Mouse (Mus musculus): ENCODE results near the gene Ust. TPM values are rescaled to one million over a fixed set of nuclear protein-coding genes. Genes with fewer than 3 reads are reported as not detected.

Gene Ust
- polyA plus RNA-seq, 1 experiment from 2014 or later, result 2.5 TPM

DNA sequence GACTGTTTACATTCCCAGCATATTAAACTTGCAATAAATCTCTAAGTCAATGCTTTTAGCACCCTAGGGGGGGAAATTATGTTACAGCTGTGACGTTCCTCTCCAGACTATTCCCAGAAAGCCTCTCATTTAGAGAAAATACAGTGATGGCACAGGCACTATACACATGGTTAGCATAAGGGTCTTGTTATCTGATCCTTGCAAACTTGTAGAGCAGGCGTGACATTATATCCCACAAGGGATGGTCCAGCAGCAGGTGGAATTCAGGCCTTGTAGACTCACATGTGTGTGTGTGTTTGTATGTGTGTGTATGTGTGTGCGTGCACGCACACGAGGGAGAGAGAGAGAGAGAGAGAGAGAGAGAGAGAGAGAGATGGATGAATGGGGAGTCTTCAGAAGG is 57.3 kb downstream of the Ust start:
- no peaks in the 10 kb centered on the region for H3K27me3 ChIP-seq (replicated peaks; ENCODE audit: control insufficient read depth, insufficient read depth, low read length)
- no peaks in the 10 kb centered on the region for H3K36me3 ChIP-seq (ENCODE audit: control insufficient read depth, insufficient read depth, low read length)
- H3K9me3 ChIP-seq (ENCODE audit: control insufficient read depth, low read length), result no peaks in the 10 kb centered on the region
- H3K27ac ChIP-seq (ENCODE audit: low read length), result no peak overlapping the region
- H3K4me2 ChIP-seq (ENCODE audit: low read depth, low read length), result no peak overlapping the region
- no peak overlapping the region for H3K9ac ChIP-seq (ENCODE audit: low read depth, low read length)
- H3K4me3 ChIP-seq (ENCODE audit: low read length), result no peak overlapping the region
- no peak for ATAC-seq
- no peaks in the 10 kb centered on the region; the same call in 1 of the 2 replicates for H3K4me1 ChIP-seq (ENCODE audit: control insufficient read depth, insufficient read depth, low read length)
- 66% methylated on average over 5 of the region's 5 CpGs for WGBS

DNA sequence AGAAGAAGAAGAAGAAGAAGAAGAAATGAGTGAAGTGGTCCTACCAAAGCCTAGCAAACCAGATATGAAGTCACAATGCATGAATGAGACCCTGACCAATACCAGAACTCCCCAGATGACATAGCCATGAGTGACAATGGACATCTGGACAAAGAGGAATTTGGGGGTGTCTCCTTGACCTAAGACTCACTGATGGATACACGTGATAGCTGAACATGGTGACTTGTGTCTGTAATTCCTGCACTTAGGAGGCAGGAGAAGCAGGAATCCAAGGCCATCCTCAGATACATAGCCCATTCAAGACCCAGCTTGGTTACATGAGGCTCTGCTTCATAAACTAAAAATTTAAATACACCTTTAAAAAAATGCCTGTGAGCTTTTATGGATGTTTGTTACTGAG is 63.9 kb downstream of the Ust start:
- Histone ChIP-seq H3K36me3 (ENCODE audit: control insufficient read depth, insufficient read depth, low read length) (no peaks in the 10 kb centered on the region), H3K9ac (ENCODE audit: low read depth, low read length) (no peak overlapping the region), H3K27ac (ENCODE audit: low read length) (no peak overlapping the region), H3K27me3 (replicated peaks; ENCODE audit: control insufficient read depth, insufficient read depth, low read length) (no peaks in the 10 kb centered on the region), H3K4me1 (ENCODE audit: control insufficient read depth, insufficient read depth, low read length) (no peaks in the 10 kb centered on the region), H3K4me2 (ENCODE audit: low read depth, low read length) (no peak overlapping the region), H3K4me3 (ENCODE audit: low read length) (no peak overlapping the region), H3K9me3 (ENCODE audit: control insufficient read depth, low read length) (no peaks in the 10 kb centered on the region)
- 55% methylated on average over 1 of the region's 1 CpGs for WGBS
- no peak for ATAC-seq

DNA sequence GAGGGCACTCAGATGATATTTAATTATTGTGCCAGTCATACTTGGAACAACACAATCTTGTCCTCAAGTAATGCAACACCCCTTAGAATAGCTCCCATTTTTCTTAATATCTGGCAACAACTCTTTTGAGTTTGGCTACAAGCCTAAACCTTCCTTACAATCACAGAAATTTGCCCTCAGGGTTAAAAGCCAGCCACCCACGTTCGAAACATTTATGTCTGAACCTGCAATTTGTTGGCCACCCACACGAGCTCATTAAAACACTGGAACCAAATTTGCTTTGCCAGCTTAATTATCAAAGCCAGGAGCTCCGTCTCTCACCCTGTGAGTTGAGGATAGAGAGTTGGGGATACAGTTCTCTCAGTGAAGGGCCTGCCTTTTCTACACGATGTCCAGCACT is 70.9 kb downstream of the Ust start:
- H3K4me2 ChIP-seq (ENCODE audit: low read depth, low read length), result no peak overlapping the region
- no peak overlapping the region for H3K9ac ChIP-seq (ENCODE audit: low read depth, low read length)
- ATAC-seq, result no peak
- H3K4me3 ChIP-seq (ENCODE audit: low read length), result no peak overlapping the region
- no peak overlapping the region for H3K27ac ChIP-seq (ENCODE audit: low read length)
- no peaks in the 10 kb centered on the region for H3K36me3 ChIP-seq (ENCODE audit: control insufficient read depth, insufficient read depth, low read length)
- no peaks in the 10 kb centered on the region for H3K9me3 ChIP-seq (ENCODE audit: control insufficient read depth, low read length)
- no peaks in the 10 kb centered on the region for H3K27me3 ChIP-seq (replicated peaks; ENCODE audit: control insufficient read depth, insufficient read depth, low read length)
- WGBS, result 48% methylated on average over 5 of the region's 5 CpGs
- H3K4me1 ChIP-seq (ENCODE audit: control insufficient read depth, insufficient read depth, low read length), result no peaks in the 10 kb centered on the region

DNA sequence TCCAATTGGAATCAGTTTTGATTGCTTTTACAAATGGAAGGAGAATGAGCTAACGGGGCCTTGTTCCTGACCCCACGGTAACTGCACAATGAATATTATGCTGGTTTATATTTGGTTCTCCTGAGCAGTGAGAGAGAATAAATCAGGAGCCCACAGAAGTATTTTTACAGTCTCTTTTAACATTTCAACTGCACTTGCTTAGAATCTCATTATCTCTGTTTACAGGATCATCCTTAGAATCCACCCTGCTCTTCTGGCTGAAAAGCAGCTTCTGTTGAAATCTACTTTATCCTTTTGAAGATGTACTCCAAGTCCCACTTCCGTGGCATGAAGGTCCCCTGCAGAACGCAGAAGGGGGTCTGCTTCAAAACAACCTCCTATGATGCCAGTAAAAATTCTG is 71.7 kb downstream of the Ust start:
- H3K27me3 ChIP-seq (replicated peaks; ENCODE audit: control insufficient read depth, insufficient read depth, low read length), result no peaks in the 10 kb centered on the region
- H3K9ac ChIP-seq (ENCODE audit: low read depth, low read length), result no peak overlapping the region
- 31% methylated on average over 4 of the region's 4 CpGs for WGBS
- H3K4me3 ChIP-seq (ENCODE audit: low read length), result no peak overlapping the region
- ATAC-seq, result no peak
- no peaks in the 10 kb centered on the region for H3K36me3 ChIP-seq (ENCODE audit: control insufficient read depth, insufficient read depth, low read length)
- no peaks in the 10 kb centered on the region for H3K9me3 ChIP-seq (ENCODE audit: control insufficient read depth, low read length)
- no peak overlapping the region for H3K4me2 ChIP-seq (ENCODE audit: low read depth, low read length)
- H3K27ac ChIP-seq (ENCODE audit: low read length), result no peak overlapping the region
- no peaks in the 10 kb centered on the region for H3K4me1 ChIP-seq (ENCODE audit: control insufficient read depth, insufficient read depth, low read length)

DNA sequence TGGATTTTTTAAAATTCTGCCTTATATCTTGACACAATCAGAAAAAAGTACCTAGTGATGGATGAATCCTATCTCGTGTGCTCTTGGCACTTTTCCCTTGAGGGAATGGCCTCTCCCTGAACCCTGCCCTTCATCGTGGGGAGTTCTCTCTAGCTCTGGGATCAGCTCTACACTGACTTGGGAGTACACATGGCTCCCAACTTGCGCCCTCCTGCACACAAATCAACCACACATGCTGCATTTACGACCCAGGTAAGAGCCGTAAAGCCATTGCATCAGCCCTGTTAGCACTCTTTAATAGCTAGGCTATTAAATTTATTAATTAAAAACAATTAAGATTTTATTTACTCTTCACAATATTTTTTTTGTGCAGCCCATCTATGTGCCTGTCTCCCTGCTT is 74.6 kb downstream of the Ust start:
- Histone ChIP-seq H3K4me1 (ENCODE audit: control insufficient read depth, insufficient read depth, low read length) (no peaks in the 10 kb centered on the region), H3K9ac (ENCODE audit: low read depth, low read length) (no peak overlapping the region), H3K27me3 (replicated peaks; ENCODE audit: control insufficient read depth, insufficient read depth, low read length) (no peaks in the 10 kb centered on the region), H3K36me3 (ENCODE audit: control insufficient read depth, insufficient read depth, low read length) (no peaks in the 10 kb centered on the region), H3K4me3 (ENCODE audit: low read length) (no peak overlapping the region), H3K9me3 (ENCODE audit: control insufficient read depth, low read length) (no peaks in the 10 kb centered on the region), H3K4me2 (ENCODE audit: low read depth, low read length) (no peak overlapping the region), H3K27ac (ENCODE audit: low read length) (no peak overlapping the region)
- ATAC-seq, result no peak
- WGBS, result 65% methylated on average over 5 of the region's 5 CpGs

DNA sequence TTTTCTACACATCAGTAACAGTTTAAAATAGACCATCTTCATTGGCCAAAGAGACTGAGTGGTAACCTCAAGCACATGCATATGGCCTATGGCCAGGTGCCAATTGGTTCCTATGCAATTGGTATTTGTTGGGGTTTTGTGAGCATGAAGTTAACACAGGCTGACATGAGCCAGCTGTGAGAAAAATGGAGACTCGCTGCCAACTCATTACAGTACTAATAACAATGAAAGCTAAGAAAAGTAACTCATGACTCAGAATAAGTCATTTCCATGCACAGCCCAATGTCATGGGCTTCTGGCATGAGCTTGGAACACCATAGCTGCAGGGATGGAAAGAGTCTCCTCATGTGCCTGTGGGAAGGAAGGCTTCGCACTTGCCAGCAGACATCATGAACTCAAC is 86.8 kb downstream of the Ust start:
- WGBS, result 60% methylated on average over 2 of the region's 2 CpGs
- ATAC-seq, result peak; percentile 58

DNA sequence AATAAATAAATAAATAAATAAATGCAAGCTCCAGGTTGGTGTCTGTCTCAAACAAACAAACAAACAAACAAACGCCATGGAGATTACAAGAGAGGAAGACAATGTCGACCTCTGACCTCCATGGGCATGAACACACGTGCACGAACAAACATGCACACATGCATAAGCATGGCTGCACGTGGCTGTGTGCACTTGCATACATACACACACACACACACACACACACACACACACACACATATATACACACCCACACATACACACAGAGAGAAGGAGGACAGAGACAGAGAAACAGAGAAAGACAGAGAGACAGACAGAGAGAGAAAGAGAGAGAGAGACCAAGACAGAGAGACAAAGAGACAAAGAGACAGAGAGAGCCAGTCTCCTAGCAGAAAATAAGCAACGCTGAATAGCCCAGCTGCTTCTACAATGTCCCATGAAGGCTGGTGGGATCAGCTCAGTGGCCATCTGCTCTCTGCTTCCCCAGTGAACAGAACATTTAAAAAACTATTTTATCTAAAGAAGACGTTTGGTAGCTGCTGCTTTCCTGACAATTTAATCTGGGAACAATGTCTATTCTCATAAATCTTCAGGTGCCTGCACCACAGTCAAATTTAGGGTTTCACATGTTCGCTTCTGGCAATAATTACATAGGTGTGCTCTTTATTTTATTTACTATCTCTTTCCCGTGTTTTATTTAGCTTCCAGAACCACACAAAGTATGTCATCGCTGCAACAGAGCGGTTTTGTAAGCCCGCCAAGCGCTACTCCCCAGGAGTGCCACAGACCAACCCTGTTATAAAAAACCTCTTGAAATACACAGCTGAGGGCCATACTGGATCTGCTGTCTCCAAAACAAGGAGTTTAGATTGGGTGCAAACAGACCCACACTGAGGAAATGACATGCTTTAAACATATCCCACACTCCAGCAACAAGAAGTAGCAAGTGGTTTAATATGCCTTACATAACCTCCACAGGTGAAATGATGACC is 89.5 kb downstream of the Ust start:
- no peaks in the 10 kb centered on the region for H3K27me3 ChIP-seq (replicated peaks; ENCODE audit: control insufficient read depth, insufficient read depth, low read length)
- H3K36me3 ChIP-seq (ENCODE audit: control insufficient read depth, insufficient read depth, low read length), result no peaks in the 10 kb centered on the region
- H3K9me3 ChIP-seq (ENCODE audit: control insufficient read depth, low read length), result no peaks in the 10 kb centered on the region
- H3K9ac ChIP-seq (ENCODE audit: low read depth, low read length), result no peak overlapping the region
- no peak for ATAC-seq
- no peaks in the 10 kb centered on the region; the same call in 1 of the 2 replicates for H3K4me1 ChIP-seq (ENCODE audit: control insufficient read depth, insufficient read depth, low read length)
- H3K27ac ChIP-seq (ENCODE audit: low read length), result 0 out of 2 replicates have a peak overlapping the region, but pooled peaks have one; percentile 9
- WGBS, result 70% methylated on average over 13 of the region's 13 CpGs
- H3K4me3 ChIP-seq (ENCODE audit: low read length), result no peak overlapping the region
- H3K4me2 ChIP-seq (ENCODE audit: low read depth, low read length), result no peak overlapping the region

More for the DNA sequence above, 86.8 kb downstream of the Ust start:
- Histone ChIP-seq H3K4me1 (ENCODE audit: control insufficient read depth, insufficient read depth, low read length) (no peaks in the 10 kb centered on the region; the same call in 1 of the 2 replicates), H3K27me3 (replicated peaks; ENCODE audit: control insufficient read depth, insufficient read depth, low read length) (no peaks in the 10 kb centered on the region), H3K9ac (ENCODE audit: low read depth, low read length) (no peak overlapping the region), H3K36me3 (ENCODE audit: control insufficient read depth, insufficient read depth, low read length) (no peaks in the 10 kb centered on the region), H3K9me3 (ENCODE audit: control insufficient read depth, low read length) (no peaks in the 10 kb centered on the region), H3K27ac (ENCODE audit: low read length) (no peak overlapping the region; the same call in 1 of the 2 replicates), H3K4me3 (ENCODE audit: low read length) (no peak overlapping the region), H3K4me2 (ENCODE audit: low read depth, low read length) (no peak overlapping the region)

DNA sequence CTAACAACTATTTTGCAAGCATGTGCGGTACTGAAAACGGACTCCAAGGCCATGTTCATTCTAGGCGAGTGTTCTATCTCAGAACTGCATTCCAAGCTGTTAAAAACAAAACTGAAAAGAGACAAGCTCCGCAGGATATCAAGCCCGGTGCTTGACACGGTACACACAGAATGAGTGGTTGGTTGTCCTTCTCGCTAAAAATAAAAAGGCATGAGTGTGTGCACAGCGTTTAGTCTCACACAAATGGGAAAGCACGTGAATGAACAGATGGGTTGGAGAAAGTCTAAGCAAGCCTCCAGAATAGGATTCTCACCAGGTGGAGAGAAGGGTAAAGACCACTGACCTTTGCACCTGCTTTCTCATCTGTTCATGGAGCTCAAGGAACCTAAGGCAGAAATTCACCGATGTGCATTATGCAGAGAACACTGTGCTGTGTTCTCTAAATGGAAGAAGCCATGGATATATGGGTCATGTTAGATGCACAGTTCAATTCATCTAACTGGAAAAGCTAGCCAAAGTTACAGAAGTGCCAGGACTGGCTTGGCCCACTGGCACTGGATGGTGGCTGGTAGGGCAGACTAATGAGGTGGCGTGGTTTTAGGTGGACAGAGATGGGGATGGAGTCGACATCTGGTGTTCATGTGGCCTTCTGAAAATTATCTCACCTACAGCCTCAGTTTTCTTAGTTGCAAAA is 90.8 kb downstream of the Ust start:
- Histone ChIP-seq H3K36me3 (ENCODE audit: control insufficient read depth, insufficient read depth, low read length) (no peaks in the 10 kb centered on the region), H3K9me3 (ENCODE audit: control insufficient read depth, low read length) (no peaks in the 10 kb centered on the region), H3K4me3 (ENCODE audit: low read length) (no peak overlapping the region), H3K9ac (ENCODE audit: low read depth, low read length) (no peak overlapping the region), H3K4me2 (ENCODE audit: low read depth, low read length) (no peak overlapping the region), H3K27me3 (replicated peaks; ENCODE audit: control insufficient read depth, insufficient read depth, low read length) (no peaks in the 10 kb centered on the region), H3K4me1 (ENCODE audit: control insufficient read depth, insufficient read depth, low read length) (no peaks in the 10 kb centered on the region; the same call in 1 of the 2 replicates), H3K27ac (ENCODE audit: low read length) (no peak overlapping the region)
- ATAC-seq, result no peak
- 70% methylated on average over 12 of the region's 12 CpGs for WGBS

DNA sequence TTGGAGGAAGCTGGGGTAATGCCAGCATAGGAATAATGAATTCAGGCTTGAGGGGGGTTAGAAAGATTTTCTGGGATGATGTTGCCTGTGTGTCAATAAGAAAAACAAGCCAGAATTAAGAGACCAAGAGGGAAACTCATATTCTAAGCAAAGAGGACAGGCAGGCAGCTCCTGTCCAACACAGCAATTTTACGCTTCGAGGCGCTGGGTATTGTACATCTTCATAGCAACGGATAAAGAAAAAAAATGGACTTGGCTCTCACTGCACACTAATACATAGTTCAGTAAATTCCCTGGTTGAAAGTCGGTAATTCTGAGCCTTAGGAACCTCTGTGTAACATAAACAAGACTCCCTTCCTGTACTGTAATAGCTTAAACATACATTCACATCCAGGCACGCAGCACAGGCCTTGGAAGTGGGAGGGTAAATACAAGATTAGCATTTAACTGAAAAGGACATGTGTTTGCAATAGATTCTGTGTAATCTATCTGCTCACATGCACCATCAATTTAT is 99.1 kb downstream of the Ust start:
- peak overlapping the region; percentile 8; the same call in 1 of the 2 replicates for H3K27ac ChIP-seq (ENCODE audit: low read length)
- H3K4me2 ChIP-seq (ENCODE audit: low read depth, low read length), result no peak overlapping the region
- no peaks in the 10 kb centered on the region for H3K9me3 ChIP-seq (ENCODE audit: control insufficient read depth, low read length)
- 56% methylated on average over 6 of the region's 6 CpGs for WGBS
- ATAC-seq, result 0 out of 2 replicates have a peak, but pooled peaks have one; percentile 33
- H3K36me3 ChIP-seq (ENCODE audit: control insufficient read depth, insufficient read depth, low read length), result no peaks in the 10 kb centered on the region
- H3K9ac ChIP-seq (ENCODE audit: low read depth, low read length), result no peak overlapping the region
- no peak overlapping the region for H3K4me3 ChIP-seq (ENCODE audit: low read length)
- H3K4me1 ChIP-seq (ENCODE audit: control insufficient read depth, insufficient read depth, low read length), result no peaks in the 10 kb centered on the region
- no peaks in the 10 kb centered on the region for H3K27me3 ChIP-seq (replicated peaks; ENCODE audit: control insufficient read depth, insufficient read depth, low read length)

Data from intestine, embryonic 16.5 days (tissue).